Mouse (Mus musculus) lung, embryonic 14.5 days (tissue): ENCODE measurements around the gene Adprh. TPM values are rescaled to one million over a fixed set of nuclear protein-coding genes. Genes with fewer than 3 reads are reported as not detected.
A peak's percentile ranks its signal among the peaks of the same experiment; 100 is the strongest.
"Not testable (repeated sequence)": the region's sequence is repeated elsewhere in the genome, so short reads cannot be mapped to it uniquely, and the experiment has no call there.

Experiments used
- ATAC-seq: fragments of 200-750 bp; cut with Nextera tagmentation; 2 replicates; pipeline ENCODE4 v1.8.0; 2017; ENCODE audit warnings: mild to moderate bottlenecking, moderate TSS enrichment, moderate library complexity; ENCODE audit not compliant: insufficient read depth
- DNase-seq: peaks from one replicate; pipeline ENCODE4 v3.0.0-alpha.2; 2015
- H3K27ac ChIP-seq: fragments of 300-500 bp; sonication (generic); 2 replicates; pipeline ENCODE4 v1.5.1; 2014; ENCODE audit warnings: low read depth, mild to moderate bottlenecking, moderate library complexity
- H3K27me3 ChIP-seq: fragments of 300-500 bp; sonication (generic); 2 replicates; pipeline ENCODE4 v1.6.1; 2014; ENCODE audit warnings: low read length, control low read depth; ENCODE audit not compliant: insufficient read depth
- H3K36me3 ChIP-seq: fragments of 300-500 bp; sonication (generic); 2 replicates; pipeline ENCODE4 v1.6.1; 2014; ENCODE audit warnings: control low read depth; ENCODE audit not compliant: insufficient read depth
- H3K4me1 ChIP-seq: fragments of 300-500 bp; sonication (generic); 2 replicates; pipeline ENCODE4 v1.6.1; 2014; ENCODE audit warnings: antibody characterized with exemption, control low read depth; ENCODE audit not compliant: insufficient read depth
- H3K4me2 ChIP-seq: fragments of 300-500 bp; sonication (generic); 2 replicates; pipeline ENCODE4 v1.6.1; 2014; ENCODE audit warnings: mild to moderate bottlenecking
- H3K4me3 ChIP-seq: fragments of 300-500 bp; sonication (generic); 2 replicates; pipeline ENCODE4 v1.5.1; 2014; ENCODE audit warnings: low read depth, low read length
- H3K9ac ChIP-seq: fragments of 300-500 bp; sonication (generic); 2 replicates; pipeline ENCODE4 v1.6.1; 2014
- H3K9me3 ChIP-seq: fragments of 300-500 bp; sonication (generic); 2 replicates; pipeline ENCODE4 v1.6.1; 2016; ENCODE audit warnings: low read depth, low read length, control low read depth
- CTCF ChIP-seq: IDR thresholded peaks from 2 replicates; pipeline ENCODE4 v1.5.1; 2016; ENCODE audit warnings: antibody characterized with exemption, low read depth
- WGBS: fragments of 180-500 bp; shearing (Covaris S2); extraction: QIAGEN DNeasy Blood & Tissue Kit; methylation state at CpG from one replicate; pipeline ENCODE4 v1.1.7; 2014; 5-methylcytosine and 5-hydroxymethylcytosine counted together
- polyA plus RNA-seq: library from polyadenylated mRNA; unstranded; fragments of >200 nt; fragmentation: Nextera tagmentation; extraction: Ambion mirVana; gene quantifications from 2 replicates; pipeline ENCODE4 v1.2.1, GENCODE M21; 2014

Adprh gene
- polyA plus RNA-seq, 1 experiment from 2014 or later, result 91.4 TPM

DNA sequence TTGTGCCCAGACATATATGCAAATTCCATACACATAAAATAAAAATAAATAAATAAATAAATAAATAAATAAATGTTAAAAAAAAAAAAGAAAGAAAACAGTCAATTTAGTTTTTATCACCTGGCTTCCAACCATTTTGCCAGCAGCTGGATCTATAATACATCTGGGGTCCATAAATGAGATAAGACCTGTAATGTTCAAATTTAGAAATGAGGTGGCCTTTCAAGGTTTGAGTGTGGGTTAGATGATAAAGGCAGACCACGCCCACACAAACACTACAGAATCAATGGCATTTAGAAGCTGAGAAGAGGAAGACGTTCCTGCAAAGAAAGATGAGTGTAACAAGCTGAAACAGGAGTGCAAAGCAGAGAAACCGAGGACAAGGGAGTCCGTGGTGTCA lies 28.8 kb upstream of the Adprh start:
- ATAC-seq (no peak), DNase-seq (no peak)
- no peak for TF ChIP-seq CTCF
- peaks cover 15% of the 10 kb centered on the region; the same call in 1 of the 2 replicates for H3K27me3 ChIP-seq
- H3K36me3 ChIP-seq, result no peaks in the 10 kb centered on the region
- H3K9me3 ChIP-seq, result no peaks in the 10 kb centered on the region
- WGBS, result 63% methylated on average over 4 of the region's 4 CpGs
- peaks cover 4% of the 10 kb centered on the region; the same call in 1 of the 2 replicates for H3K4me1 ChIP-seq
- no peak overlapping the region for H3K4me3 ChIP-seq
- H3K9ac ChIP-seq, result no peak overlapping the region
- H3K27ac ChIP-seq, result no peak overlapping the region
- H3K4me2 ChIP-seq, result no peak overlapping the region

DNA sequence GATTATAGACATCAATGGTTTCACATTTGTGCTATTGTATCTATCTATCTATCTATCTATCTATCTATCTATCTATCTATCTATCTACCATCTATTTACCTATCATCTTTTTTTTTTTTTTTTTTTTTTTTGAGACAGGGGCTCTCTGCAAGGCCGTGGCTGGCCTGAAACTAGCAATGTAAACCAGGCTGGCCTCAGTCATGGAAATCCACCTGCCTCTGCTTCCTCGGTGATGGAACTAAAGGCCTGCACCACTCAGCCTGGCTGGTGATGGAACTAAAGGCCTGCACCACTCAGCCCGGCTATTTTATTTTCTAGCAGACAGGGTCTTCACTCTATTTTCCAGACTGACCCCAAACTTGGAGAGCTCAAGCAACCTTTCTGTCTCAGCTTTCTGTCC lies 25.8 kb upstream of the Adprh start:
- Histone ChIP-seq H3K9me3 (no peaks in the 10 kb centered on the region), H3K4me2 (no peak overlapping the region), H3K4me3 (no peak overlapping the region), H3K9ac (no peak overlapping the region), H3K27ac (no peak overlapping the region), H3K36me3 (no peaks in the 10 kb centered on the region), H3K27me3 (peaks cover 9% of the 10 kb centered on the region; the same call in 1 of the 2 replicates), H3K4me1 (peaks cover under 1% of the 10 kb centered on the region; the same call in 1 of the 2 replicates)
- no peak for ATAC-seq
- no peak for TF ChIP-seq CTCF
- WGBS, result 87% methylated on average over 3 of the region's 3 CpGs
- DNase-seq, result no peak

DNA sequence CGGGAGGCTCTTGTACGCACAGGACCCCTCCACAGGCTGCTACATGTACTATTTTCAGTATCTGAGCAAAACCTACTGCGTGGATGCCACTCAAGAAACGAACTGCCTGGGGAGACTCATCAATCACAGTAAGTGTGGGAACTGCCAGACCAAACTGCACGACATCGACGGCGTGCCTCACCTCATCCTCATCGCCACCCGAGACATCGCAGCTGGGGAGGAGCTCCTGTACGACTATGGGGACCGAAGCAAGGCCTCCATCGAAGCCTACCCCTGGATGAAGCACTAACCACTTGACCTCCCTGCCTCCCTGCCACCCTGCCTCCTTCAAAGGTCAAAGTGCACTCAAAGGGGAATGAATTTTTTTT lies 24.7 kb upstream of the Adprh start:
- not testable (repeated sequence) for H3K9me3 ChIP-seq, H3K4me1 ChIP-seq, H3K36me3 ChIP-seq, H3K27me3 ChIP-seq, DNase-seq
- Histone ChIP-seq H3K27ac (0 out of 2 replicates have a peak overlapping the region, but pooled peaks have one; percentile 21), H3K9ac (peak overlapping the region; percentile 41), H3K4me2 (peak overlapping the region; percentile 63), H3K4me3 (peak overlapping the region; percentile 28)
- 24% methylated on average over 14 of the region's 14 CpGs for WGBS
- ATAC-seq, result peak; percentile 30; the same call in 1 of the 2 replicates

DNA sequence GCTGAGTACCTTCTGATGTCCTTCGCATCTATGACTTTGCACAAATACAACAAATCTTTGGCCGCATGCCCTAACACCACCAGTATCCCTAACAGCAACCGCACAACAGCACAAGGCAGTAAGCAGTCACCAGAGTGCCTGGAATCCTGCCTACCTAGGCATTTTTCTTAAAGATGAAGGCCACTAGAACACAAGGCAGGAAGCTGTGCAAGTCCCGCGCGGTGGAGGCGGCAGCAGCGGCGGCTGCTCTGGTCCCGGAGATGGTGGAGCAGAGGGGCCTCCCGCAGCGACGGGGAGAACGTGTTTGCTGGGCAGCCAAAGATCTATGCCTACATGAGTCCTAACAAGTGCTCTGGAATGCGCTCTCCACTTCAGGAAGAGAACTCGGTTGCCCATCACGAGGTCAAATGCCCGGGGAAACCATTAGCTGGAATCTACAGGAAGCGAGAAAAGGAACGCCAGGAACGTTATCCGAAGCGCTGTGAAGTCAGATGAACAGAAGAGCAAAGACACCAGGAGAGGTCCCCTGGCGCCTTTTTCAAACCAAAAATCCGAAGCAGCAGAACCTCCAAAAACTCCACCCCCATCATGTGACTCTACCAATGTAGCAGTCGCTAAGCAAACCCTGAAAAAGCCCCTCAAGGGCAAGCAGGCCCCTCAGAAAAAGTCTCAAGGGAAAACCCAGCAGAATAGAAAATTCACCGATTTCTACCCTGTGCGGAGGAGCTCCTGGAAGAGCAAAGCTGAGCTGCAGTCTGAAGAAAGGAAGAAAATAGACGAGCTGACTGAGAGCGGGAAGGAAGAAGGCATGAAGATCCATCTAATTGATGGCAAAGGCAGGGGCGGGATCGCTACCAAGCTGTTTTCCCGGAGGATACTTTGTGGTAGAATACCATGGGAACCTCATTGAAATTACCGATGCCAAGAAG lies 24.1 kb upstream of the Adprh start:
- Histone ChIP-seq H3K4me2 (peak overlapping the region; percentile 63), H3K27ac (peak overlapping the region; percentile 21; the same call in 1 of the 2 replicates), H3K4me3 (peak overlapping the region; percentile 28), H3K36me3 (no peaks in the 10 kb centered on the region), H3K4me1 (no peaks in the 10 kb centered on the region; the same call in 1 of the 2 replicates), H3K27me3 (no peaks in the 10 kb centered on the region), H3K9me3 (no peaks in the 10 kb centered on the region), H3K9ac (peak overlapping the region; percentile 41)
- 9% methylated on average over 34 of the region's 34 CpGs for WGBS
- DNase-seq (peak; percentile 70), ATAC-seq (peak; percentile 63)
- TF ChIP-seq CTCF, result no peak

DNA sequence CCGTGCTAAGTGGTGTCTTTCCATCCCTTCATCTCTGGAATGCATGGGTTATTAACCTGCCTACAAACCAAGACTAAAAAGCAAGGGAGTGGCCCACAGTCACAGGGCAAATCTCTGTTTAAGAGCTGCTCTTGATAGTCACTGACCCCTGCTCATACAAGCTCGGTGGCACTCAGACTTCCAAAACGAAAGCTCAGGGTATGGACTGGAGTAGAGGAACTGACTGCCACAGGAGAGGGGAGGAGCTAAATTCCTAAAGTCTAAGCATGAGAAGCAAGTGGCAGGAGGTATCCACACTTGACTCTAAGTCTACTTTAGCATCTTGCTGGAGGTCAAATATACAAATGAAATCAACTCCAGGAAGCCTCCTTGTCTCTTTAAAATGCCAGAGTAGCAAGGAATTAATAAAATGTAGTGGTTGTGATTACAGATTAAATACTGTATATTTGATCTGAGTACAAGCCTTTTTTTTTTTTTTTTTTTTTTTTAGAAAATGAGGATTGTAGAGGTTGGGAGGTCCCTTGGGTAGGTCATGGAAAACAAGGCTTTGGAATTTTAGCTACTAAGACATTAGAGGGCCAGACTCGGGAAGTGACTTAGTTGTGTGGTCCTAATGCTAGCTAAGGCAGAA lies 23.3 kb upstream of the Adprh start:
- 0 out of 2 replicates have a peak overlapping the region, but pooled peaks have one; percentile 1 for H3K27ac ChIP-seq
- no peaks in the 10 kb centered on the region; the same call in 1 of the 2 replicates for H3K4me1 ChIP-seq
- H3K36me3 ChIP-seq, result no peaks in the 10 kb centered on the region
- ATAC-seq, result peak; percentile 43; the same call in 1 of the 2 replicates
- no peaks in the 10 kb centered on the region for H3K27me3 ChIP-seq
- WGBS, result 36% methylated on average over 4 of the region's 4 CpGs
- H3K9me3 ChIP-seq, result no peaks in the 10 kb centered on the region
- H3K9ac ChIP-seq, result no peak overlapping the region
- TF ChIP-seq CTCF, result no peak
- DNase-seq, result peak; percentile 13
- H3K4me3 ChIP-seq, result peak overlapping the region; percentile 28; the same call in 1 of the 2 replicates
- peak overlapping the region; percentile 63 for H3K4me2 ChIP-seq

DNA sequence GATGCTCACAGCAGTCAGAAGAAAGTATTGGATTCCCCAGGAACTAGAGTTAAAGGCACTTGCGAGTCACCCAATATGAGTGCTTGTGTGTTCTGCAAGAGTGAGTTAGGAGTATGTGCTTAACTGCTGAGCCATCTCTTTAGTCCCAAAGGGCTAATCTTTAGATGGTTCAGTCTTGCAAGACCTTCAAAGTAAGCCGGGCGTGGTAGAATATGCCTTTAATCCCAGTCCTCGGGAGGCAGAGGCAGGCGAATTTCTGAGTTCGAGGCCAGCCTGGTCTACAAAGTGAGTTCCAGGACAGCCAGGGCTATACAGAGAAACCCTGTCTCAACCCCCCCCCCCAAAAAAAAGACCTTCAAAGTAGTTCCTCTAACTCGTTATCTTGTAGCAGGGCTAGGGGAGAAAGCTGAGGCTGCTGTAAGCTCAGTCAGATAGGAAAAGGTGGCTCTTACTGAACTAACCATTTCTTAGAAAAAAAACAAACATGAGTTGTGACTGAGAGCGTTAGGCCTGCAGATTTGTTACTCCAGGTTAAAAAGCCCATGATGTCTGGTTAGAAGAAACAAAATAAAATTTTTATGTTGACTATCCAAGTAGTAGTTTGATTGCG lies 22.3 kb upstream of the Adprh start:
- Histone ChIP-seq H3K27ac (no peak overlapping the region), H3K9ac (no peak overlapping the region), H3K27me3 (no peaks in the 10 kb centered on the region), H3K4me3 (no peak overlapping the region), H3K4me1 (no peaks in the 10 kb centered on the region; the same call in 1 of the 2 replicates), H3K9me3 (no peaks in the 10 kb centered on the region), H3K36me3 (no peaks in the 10 kb centered on the region), H3K4me2 (no peak overlapping the region)
- no peak for ATAC-seq
- 82% methylated on average over 9 of the region's 9 CpGs for WGBS
- DNase-seq, result no peak
- TF ChIP-seq CTCF, result no peak
